Mouse (Mus musculus): ENCODE results near the gene Gm20695.
"Not testable (repeated sequence)": the region's sequence is repeated elsewhere in the genome, so short reads cannot be mapped to it uniquely, and the experiment has no call there.

The Gm20695 gene

GRCm38 (mm10) chr16:3884201-3885064 lies at the start of gene Gm20695, which contains the start of gene Zfp597:
Gm20695 (plus strand) TSS chr16:3884648.
Zfp597 (minus strand) TSS chr16:3884561.
- peak; percentile 98 for DNase-seq (ENCODE audit: low read depth, low spot score)

GRCm38 (mm10) chr16:3835461-3835860 lies 49.0 kb upstream of the Gm20695 start:
- no peak for DNase-seq (ENCODE audit: low read depth, low spot score)

GRCm38 (mm10) chr16:3839157-3839885 lies 45.1 kb upstream of the Gm20695 start:
- DNase-seq (ENCODE audit: low read depth, low spot score), result peak; percentile 44

- DNase-seq (ENCODE audit: low read depth, low spot score), result peak; percentile 14
Measured at GRCm38 (mm10) chr16:3842989-3843388, 41.5 kb upstream of the Gm20695 start.

- DNase-seq (ENCODE audit: low read depth, low spot score), result no peak
Measured at GRCm38 (mm10) chr16:3843796-3844195, 40.7 kb upstream of the Gm20695 start.

- peak; percentile 98 for DNase-seq (ENCODE audit: low read depth, low spot score)
Measured at GRCm38 (mm10) chr16:3846711-3847518, 37.5 kb upstream of the Gm20695 start, which contains the start of gene Zfp174. Zfp174 (plus strand) TSS chr16:3847268.

GRCm38 (mm10) chr16:3847871-3848270 lies 36.6 kb upstream of the Gm20695 start:
- DNase-seq (ENCODE audit: low read depth, low spot score), result no peak

- no peak for DNase-seq (ENCODE audit: low read depth, low spot score)
Measured at GRCm38 (mm10) chr16:3848416-3848815, 36.0 kb upstream of the Gm20695 start.

- not testable (repeated sequence) for DNase-seq (ENCODE audit: low read depth, low spot score)
Measured at GRCm38 (mm10) chr16:3851301-3851700, 33.1 kb upstream of the Gm20695 start.

GRCm38 (mm10) chr16:3852586-3852985 lies 31.9 kb upstream of the Gm20695 start:
- DNase-seq (ENCODE audit: low read depth, low spot score), result no peak

- no peak for DNase-seq (ENCODE audit: low read depth, low spot score)
Measured at GRCm38 (mm10) chr16:3854437-3855182, 29.8 kb upstream of the Gm20695 start.

GRCm38 (mm10) chr16:3855776-3856175 lies 28.7 kb upstream of the Gm20695 start:
- no peak for DNase-seq (ENCODE audit: low read depth, low spot score)

- no peak for DNase-seq (ENCODE audit: low read depth, low spot score)
Measured at GRCm38 (mm10) chr16:3859254-3859653, 25.2 kb upstream of the Gm20695 start.

GRCm38 (mm10) chr16:3871815-3872214 lies 12.6 kb upstream of the Gm20695 start:
- DNase-seq (ENCODE audit: low read depth, low spot score), result no peak

GRCm38 (mm10) chr16:3872216-3873047 lies 12.0 kb upstream of the Gm20695 start, which contains the start of gene Naa60:
Naa60 (plus strand) TSS chr16:3872375.
- DNase-seq (ENCODE audit: low read depth, low spot score), result peak; percentile 98

- no peak for DNase-seq (ENCODE audit: low read depth, low spot score)
Measured at GRCm38 (mm10) chr16:3876346-3876745, 8.1 kb upstream of the Gm20695 start.

GRCm38 (mm10) chr16:3885065-3885670 lies 720 bp downstream of the Gm20695 start:
- peak; percentile 26 for DNase-seq (ENCODE audit: low read depth, low spot score)

- peak; percentile 51 for DNase-seq (ENCODE audit: low read depth, low spot score)
Measured at GRCm38 (mm10) chr16:3891621-3892295, 7.3 kb downstream of the Gm20695 start.

GRCm38 (mm10) chr16:3893739-3894138 lies 9.3 kb downstream of the Gm20695 start:
- no peak for DNase-seq (ENCODE audit: low read depth, low spot score)
